Mouse (Mus musculus): ENCODE data around the gene Hbp1. TPM values are rescaled to one million over a fixed set of nuclear protein-coding genes. Genes with fewer than 3 reads are reported as not detected.

The Hbp1 gene
- polyA plus RNA-seq, 1 experiment: 9.6 TPM

- no peak for TF ChIP-seq USF1 (IDR thresholded peaks at IDR 0.05; ENCODE audit: low read depth)
- no peak for TF ChIP-seq CEBPB (IDR thresholded peaks at IDR 0.05; ENCODE audit: low read depth)
- no peak for TF ChIP-seq MYOD1 (IDR thresholded peaks at IDR 0.05; ENCODE audit: control insufficient read depth, insufficient read length, low read depth)
- TF ChIP-seq MYOG (IDR thresholded peaks at IDR 0.05; ENCODE audit: control insufficient read depth, extremely low read depth, insufficient read length): no peak
- TF ChIP-seq FOSL1 (IDR thresholded peaks at IDR 0.05; ENCODE audit: insufficient read depth, low read length, poor library complexity, severe bottlenecking): no peak
- TF ChIP-seq MAX (IDR thresholded peaks at IDR 0.05): no peak
- no peak for TF ChIP-seq CTCF (IDR thresholded peaks at IDR 0.05; ENCODE audit: control insufficient read depth, insufficient read depth, insufficient read length)
- Histone ChIP-seq H3K36me3 (ENCODE audit: control insufficient read depth, insufficient read depth) (no peaks in the 10 kb centered on the region), H3K27me3 (ENCODE audit: control insufficient read depth, insufficient read depth, insufficient read length) (no peaks in the 10 kb centered on the region)
Measured at GRCm38 (mm10) chr12:31897456-31897855, 52.9 kb downstream of the Hbp1 start.

GRCm38 (mm10) chr12:31896986-31897385 is 53.3 kb downstream of the Hbp1 start:
- Histone ChIP-seq H3K36me3 (ENCODE audit: control insufficient read depth, insufficient read depth) (no peaks in the 10 kb centered on the region), H3K27me3 (ENCODE audit: control insufficient read depth, insufficient read depth, insufficient read length) (no peaks in the 10 kb centered on the region), H3K4me3 (ENCODE audit: insufficient read depth, poor library complexity, severe bottlenecking) (no peak overlapping the region), H3K79me2 (ENCODE audit: control insufficient read depth, insufficient read depth) (no peaks in the 10 kb centered on the region), H3ac (ENCODE audit: control insufficient read depth, insufficient read length, low read depth) (no peak overlapping the region), H3K79me3 (ENCODE audit: low read depth) (no peaks in the 10 kb centered on the region)
- TF ChIP-seq FOSL1 (IDR thresholded peaks at IDR 0.05; ENCODE audit: insufficient read depth, low read length, poor library complexity, severe bottlenecking): no peak
- no peak for TF ChIP-seq USF1 (IDR thresholded peaks at IDR 0.05; ENCODE audit: low read depth)

More at GRCm38 (mm10) chr12:31897456-31897855, 52.9 kb downstream of the Hbp1 start:
- Histone ChIP-seq H3K79me3 (ENCODE audit: low read depth) (no peaks in the 10 kb centered on the region), H3K4me3 (ENCODE audit: insufficient read depth, poor library complexity, severe bottlenecking) (no peak overlapping the region), H3ac (ENCODE audit: control insufficient read depth, insufficient read length, low read depth) (no peak overlapping the region), H3K79me2 (ENCODE audit: control insufficient read depth, insufficient read depth) (no peaks in the 10 kb centered on the region)

- no peak overlapping the region for H3K4me3 ChIP-seq (ENCODE audit: insufficient read depth, poor library complexity, severe bottlenecking)
- TF ChIP-seq FOSL1 (IDR thresholded peaks at IDR 0.05; ENCODE audit: insufficient read depth, low read length, poor library complexity, severe bottlenecking): no peak
- TF ChIP-seq MYOG (IDR thresholded peaks at IDR 0.05; ENCODE audit: control insufficient read depth, extremely low read depth, insufficient read length): no peak
- no peak for TF ChIP-seq USF1 (IDR thresholded peaks at IDR 0.05; ENCODE audit: low read depth)
- TF ChIP-seq CTCF (IDR thresholded peaks at IDR 0.05; ENCODE audit: control insufficient read depth, insufficient read depth, insufficient read length): no peak
- TF ChIP-seq MYOD1 (IDR thresholded peaks at IDR 0.05; ENCODE audit: control insufficient read depth, insufficient read length, low read depth): no peak
- no peak for TF ChIP-seq CEBPB (IDR thresholded peaks at IDR 0.05; ENCODE audit: low read depth)
- TF ChIP-seq MAX (IDR thresholded peaks at IDR 0.05): no peak
Measured at GRCm38 (mm10) chr12:31896295-31896694, 54.0 kb downstream of the Hbp1 start.

GRCm38 (mm10) chr12:31895888-31896287 is 54.4 kb downstream of the Hbp1 start:
- no peaks in the 10 kb centered on the region for H3K79me3 ChIP-seq (ENCODE audit: low read depth)
- TF ChIP-seq CEBPB (IDR thresholded peaks at IDR 0.05; ENCODE audit: low read depth): no peak
- no peak overlapping the region for H3K4me3 ChIP-seq (ENCODE audit: insufficient read depth, poor library complexity, severe bottlenecking)
- no peaks in the 10 kb centered on the region for H3K79me2 ChIP-seq (ENCODE audit: control insufficient read depth, insufficient read depth)
- H3K27me3 ChIP-seq (ENCODE audit: control insufficient read depth, insufficient read depth, insufficient read length): no peaks in the 10 kb centered on the region
- H3K36me3 ChIP-seq (ENCODE audit: control insufficient read depth, insufficient read depth): no peaks in the 10 kb centered on the region
- H3ac ChIP-seq (ENCODE audit: control insufficient read depth, insufficient read length, low read depth): no peak overlapping the region

More at GRCm38 (mm10) chr12:31896295-31896694, 54.0 kb downstream of the Hbp1 start:
- H3K79me2 ChIP-seq (ENCODE audit: control insufficient read depth, insufficient read depth): no peaks in the 10 kb centered on the region
- no peak overlapping the region for H3ac ChIP-seq (ENCODE audit: control insufficient read depth, insufficient read length, low read depth)
- no peaks in the 10 kb centered on the region for H3K36me3 ChIP-seq (ENCODE audit: control insufficient read depth, insufficient read depth)
- no peaks in the 10 kb centered on the region for H3K79me3 ChIP-seq (ENCODE audit: low read depth)
- no peaks in the 10 kb centered on the region for H3K27me3 ChIP-seq (ENCODE audit: control insufficient read depth, insufficient read depth, insufficient read length)

GRCm38 (mm10) chr12:31895095-31895734 is 55.1 kb downstream of the Hbp1 start:
- no peaks in the 10 kb centered on the region for H3K79me2 ChIP-seq (ENCODE audit: control insufficient read depth, insufficient read depth)
- H3K36me3 ChIP-seq (ENCODE audit: control insufficient read depth, insufficient read depth): no peaks in the 10 kb centered on the region
- no peak overlapping the region for H3ac ChIP-seq (ENCODE audit: control insufficient read depth, insufficient read length, low read depth)
- TF ChIP-seq MYOG (IDR thresholded peaks at IDR 0.05; ENCODE audit: control insufficient read depth, extremely low read depth, insufficient read length): no peak
- H3K27me3 ChIP-seq (ENCODE audit: control insufficient read depth, insufficient read depth, insufficient read length): no peaks in the 10 kb centered on the region
- H3K4me3 ChIP-seq (ENCODE audit: insufficient read depth, poor library complexity, severe bottlenecking): no peak overlapping the region
- H3K79me3 ChIP-seq (ENCODE audit: low read depth): no peaks in the 10 kb centered on the region

GRCm38 (mm10) chr12:31892771-31893170 is 57.6 kb downstream of the Hbp1 start:
- Histone ChIP-seq H3ac (ENCODE audit: control insufficient read depth, insufficient read length, low read depth) (no peak overlapping the region), H3K4me3 (ENCODE audit: insufficient read depth, poor library complexity, severe bottlenecking) (no peak overlapping the region), H3K27me3 (ENCODE audit: control insufficient read depth, insufficient read depth, insufficient read length) (no peaks in the 10 kb centered on the region), H3K36me3 (ENCODE audit: control insufficient read depth, insufficient read depth) (no peaks in the 10 kb centered on the region), H3K79me3 (ENCODE audit: low read depth) (no peaks in the 10 kb centered on the region), H3K79me2 (ENCODE audit: control insufficient read depth, insufficient read depth) (no peaks in the 10 kb centered on the region)
- TF ChIP-seq CTCF (IDR thresholded peaks at IDR 0.05; ENCODE audit: control insufficient read depth, insufficient read depth, insufficient read length) (no peak), USF1 (IDR thresholded peaks at IDR 0.05; ENCODE audit: low read depth) (no peak), MAX (IDR thresholded peaks at IDR 0.05) (no peak), CEBPB (IDR thresholded peaks at IDR 0.05; ENCODE audit: low read depth) (no peak), FOSL1 (IDR thresholded peaks at IDR 0.05; ENCODE audit: insufficient read depth, low read length, poor library complexity, severe bottlenecking) (no peak), MYOD1 (IDR thresholded peaks at IDR 0.05; ENCODE audit: control insufficient read depth, insufficient read length, low read depth) (no peak), MYOG (IDR thresholded peaks at IDR 0.05; ENCODE audit: control insufficient read depth, extremely low read depth, insufficient read length) (no peak)

Data from C2C12 (cell line).